Mouse (Mus musculus) regulatory T cell (primary cell): ENCODE results near the gene Nav1.

ENCODE experiments used
- in situ Hi-C: fragments of 300-600 bp; cut with MboI, MseI; formaldehyde crosslinking; loops from one replicate; pipeline ENCODE4 v1.15.1; 2025; ENCODE audit warnings: high pct_unique_total_duplicates

Nav1 gene

DNA sequence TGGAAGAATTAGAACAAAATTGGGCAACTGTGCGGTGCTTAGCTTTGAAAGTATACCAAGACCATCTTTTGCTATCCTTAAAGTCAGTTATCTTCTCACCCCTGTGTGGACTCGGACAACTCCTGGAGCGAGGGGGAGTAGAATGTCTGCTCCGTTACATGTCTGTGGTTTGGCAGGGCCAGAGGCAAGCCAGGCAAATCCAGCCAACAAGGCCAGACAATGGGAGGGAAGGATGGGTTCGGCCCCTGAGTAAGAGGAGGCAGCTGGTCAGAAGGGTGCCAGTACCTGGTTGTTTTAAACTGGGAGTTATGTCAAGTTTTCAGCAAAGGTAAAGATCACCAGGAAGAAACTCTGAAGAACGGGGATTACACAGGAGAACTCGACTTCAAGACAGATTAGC is 121.9 kb downstream of the Nav1 start:
- in situ Hi-C loops: loop anchor here (10.0 kb wide), 1 partner anchor 580 kb away; no protein-coding TSS in a partner anchor

DNA sequence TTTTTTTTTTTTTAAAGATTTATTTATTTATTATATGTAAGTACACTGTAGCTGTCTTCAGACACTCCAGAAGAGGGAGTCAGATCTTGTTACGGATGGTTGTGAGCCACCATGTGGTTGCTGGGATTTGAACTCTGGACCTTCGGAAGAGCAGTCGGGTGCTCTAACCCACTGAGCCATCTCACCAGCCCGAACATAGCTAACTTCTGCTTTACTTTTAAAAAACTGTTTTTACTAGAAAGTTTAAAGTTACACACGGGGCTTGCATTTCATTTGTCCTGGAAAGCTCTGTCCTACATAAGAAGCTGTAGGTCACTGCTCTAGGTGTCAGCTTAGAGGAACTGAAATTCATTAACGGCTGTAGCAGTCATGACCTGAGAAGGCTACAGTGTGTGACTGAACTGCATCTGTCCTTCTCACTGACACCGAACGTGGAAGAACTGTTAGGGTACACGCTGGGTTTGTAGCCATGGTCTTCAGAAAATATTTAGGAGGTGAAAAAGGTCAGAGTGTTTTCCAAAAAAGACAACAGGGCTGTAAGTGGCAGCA is 122.5 kb downstream of the Nav1 start:
- in situ Hi-C loops: loop anchor here (10.0 kb wide), 1 partner anchor 580 kb away; no protein-coding TSS in a partner anchor

DNA sequence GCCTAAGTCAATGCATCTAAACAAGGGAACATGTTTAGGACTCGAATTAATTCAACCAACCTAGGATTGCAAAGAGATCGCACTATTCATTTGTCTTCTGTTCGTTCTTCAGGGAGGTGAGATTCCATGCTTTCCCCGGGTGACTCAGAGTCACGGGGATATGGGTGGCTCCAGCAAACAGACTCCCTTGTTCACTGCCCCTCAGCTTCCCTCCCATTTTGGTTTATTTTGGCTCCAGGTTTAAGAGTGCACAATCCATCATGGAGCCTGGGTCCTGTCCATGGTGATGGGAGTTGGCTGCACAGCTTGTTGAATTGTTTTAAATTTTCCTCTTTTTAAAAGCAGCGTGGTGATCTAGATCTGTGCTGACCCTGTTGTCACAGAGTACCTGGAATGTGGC is 123.1 kb downstream of the Nav1 start:
- in situ Hi-C loops: loop anchor here (10.0 kb wide), 1 partner anchor 579 kb away; no protein-coding TSS in a partner anchor

DNA sequence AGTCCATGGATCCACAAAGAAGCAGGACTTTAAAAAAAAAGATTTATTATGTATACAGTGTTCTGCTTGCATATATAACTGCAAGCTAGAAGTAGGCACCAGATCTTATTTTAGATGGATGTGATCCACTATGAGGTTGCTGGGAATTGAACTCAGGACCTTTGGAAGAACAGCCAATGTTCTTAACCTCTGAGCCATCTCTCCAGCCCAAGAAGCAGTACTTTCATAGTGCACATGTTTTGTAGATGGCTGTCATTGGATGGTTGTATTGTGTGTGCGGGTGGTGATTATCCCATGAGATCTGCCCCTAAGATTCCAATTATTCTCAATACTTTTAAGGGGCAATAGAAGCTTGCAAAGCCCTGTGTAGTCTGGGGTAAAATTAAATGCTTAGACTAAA is 124.4 kb downstream of the Nav1 start:
- in situ Hi-C loops: loop anchor here (10.0 kb wide), 1 partner anchor 578 kb away; no protein-coding TSS in a partner anchor

DNA sequence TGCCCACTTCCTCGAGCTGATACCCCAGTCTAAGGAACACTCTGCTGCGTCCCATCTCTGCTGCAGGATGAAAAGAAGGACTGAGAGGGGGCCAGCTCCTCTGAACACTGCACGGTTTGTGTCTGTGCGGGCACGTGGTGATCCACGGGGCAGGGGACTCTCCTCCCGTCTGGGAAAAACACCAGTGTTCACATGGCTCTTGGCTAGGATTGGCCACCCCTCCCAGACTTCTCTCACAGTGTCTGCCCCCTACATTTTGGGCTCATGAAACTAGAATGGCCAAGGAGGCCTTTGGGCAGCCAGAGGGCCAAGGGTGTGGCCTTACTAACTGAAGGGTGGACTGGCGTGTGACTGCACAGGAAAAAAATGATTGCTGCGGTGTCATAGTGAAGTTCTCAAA is 125.4 kb downstream of the Nav1 start:
- in situ Hi-C loops: loop anchor here (10.0 kb wide), 1 partner anchor 577 kb away; no protein-coding TSS in a partner anchor

DNA sequence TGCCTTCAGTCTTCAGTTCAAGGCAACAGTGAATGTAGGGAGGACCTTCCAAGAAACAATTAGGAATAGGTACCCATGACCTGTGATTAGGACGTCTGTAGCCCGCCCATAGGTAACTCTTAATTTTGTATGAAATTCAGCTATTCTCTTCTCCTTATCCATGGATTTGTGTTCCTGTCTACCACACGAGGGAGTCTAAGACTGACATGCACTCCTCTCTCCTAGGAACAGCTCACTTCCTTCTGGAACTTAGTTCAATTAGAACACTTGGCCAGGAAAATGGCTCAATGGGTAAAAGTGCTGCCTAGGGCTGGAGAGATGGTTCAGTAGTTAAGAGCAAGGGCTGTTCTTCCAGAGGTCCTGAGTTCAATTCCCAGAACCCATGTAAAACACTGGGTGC is 126.3 kb downstream of the Nav1 start:
- in situ Hi-C loops: loop anchor here (10.0 kb wide), 1 partner anchor 576 kb away; no protein-coding TSS in a partner anchor

DNA sequence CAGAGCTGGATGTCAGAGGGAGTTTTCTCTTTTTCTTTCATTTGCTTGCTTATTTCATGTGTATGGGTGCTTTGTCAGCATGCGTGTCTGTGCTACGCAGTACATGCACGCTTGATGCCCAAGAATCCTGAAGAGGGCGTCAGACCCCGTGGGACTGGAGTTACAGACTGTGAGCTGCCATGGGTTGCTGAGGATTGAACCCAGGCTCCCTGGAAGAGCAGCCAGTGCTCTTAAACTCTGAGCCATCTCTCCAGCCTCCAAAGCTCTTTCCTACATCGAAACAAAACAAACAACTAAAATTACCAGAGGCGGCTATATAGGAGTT is 131.6 kb downstream of the Nav1 start:
- in situ Hi-C loops: no loop called here

DNA sequence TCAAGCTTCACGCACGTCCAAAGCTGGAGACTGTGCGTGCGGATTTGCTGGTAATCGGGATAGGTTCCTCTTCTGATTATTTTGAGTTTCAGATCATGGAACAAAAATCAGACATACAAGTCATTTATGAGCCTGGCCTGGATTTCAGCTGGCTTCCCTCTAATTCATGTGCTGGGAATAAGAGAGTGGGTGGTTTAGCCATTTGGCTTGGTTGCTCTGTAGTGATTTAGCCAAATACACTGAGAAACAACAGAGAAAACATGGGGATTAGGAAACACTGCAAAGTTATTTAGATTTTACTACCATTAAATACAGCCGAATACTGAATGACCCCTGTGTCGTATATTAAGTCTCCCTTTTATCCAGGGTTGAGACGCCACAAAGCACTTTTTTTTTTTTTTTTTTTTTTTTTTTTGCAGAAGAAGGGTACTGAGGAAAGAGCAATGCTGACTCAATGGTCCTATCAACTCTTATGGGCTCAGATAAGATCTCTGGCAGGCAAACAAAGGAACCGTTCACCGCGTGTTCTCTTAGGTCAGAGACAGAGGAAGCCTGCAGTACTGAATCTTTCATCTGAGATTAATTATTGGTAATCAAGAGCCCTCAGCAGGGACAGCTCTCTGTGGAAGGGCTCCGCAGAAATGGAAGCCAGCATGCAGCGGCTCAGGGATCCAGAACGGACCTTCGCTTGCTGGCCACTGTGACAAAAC is 132.1 kb downstream of the Nav1 start:
- in situ Hi-C loops: no loop called here

DNA sequence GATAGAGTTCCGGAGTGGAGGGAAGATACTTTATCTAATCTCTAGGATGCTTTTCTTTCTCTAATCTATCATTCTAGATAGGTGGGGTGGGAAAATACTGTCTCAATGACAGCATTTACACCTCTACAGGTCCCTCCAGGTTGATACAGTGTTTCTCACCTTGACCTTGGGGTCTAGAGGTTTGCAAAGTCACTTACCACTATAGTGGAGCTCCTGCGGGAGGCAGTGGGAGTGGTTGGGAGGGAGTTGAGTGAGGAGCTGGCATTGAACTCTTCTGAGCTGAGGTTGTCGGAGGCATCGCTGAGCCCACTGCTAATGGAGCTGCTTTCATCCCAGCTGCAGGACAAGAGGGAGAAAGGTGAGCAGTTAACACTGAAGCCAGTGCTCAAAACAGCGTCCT is 134.6 kb downstream of the Nav1 start:
- in situ Hi-C loops: no loop called here

DNA sequence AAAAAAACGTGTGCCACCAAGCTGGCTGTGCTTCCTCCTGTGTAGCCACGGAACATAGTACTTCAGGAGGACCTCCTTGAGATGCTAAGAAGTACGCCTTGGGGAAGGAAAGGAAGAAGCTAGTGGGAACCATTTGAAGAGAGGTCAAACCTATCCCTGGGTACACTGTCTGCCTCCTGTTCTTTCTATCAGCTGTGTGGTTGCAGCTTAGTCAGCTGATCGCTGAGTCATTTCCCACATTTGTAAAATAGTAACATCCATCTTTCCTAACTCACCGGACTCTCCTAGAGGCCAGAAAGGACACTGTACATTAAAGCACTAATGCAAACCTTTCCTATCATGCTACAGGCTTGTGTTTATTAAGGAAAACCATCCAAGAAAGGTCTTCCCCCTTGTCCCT is 135.4 kb downstream of the Nav1 start:
- in situ Hi-C loops: no loop called here

DNA sequence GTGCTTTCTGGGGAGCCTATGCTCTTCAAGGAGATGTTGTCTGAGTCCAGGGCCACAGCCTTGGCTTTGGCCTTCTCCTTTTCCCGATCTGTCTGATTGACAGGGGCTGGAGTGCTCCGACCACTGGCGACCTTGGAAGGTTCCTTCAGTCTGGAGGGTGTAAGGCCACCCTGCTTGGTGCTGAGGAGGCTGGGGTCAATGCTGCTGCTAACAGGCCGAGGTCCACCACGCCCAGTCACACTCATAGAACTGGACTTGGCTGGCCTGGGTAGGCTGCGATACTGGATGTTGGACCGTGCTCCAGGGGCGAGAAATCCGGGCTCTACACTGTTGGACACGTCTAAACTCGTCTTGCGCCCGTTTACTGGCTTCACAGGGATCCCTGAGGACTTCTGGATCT is 136.5 kb downstream of the Nav1 start:
- in situ Hi-C loops: no loop called here

DNA sequence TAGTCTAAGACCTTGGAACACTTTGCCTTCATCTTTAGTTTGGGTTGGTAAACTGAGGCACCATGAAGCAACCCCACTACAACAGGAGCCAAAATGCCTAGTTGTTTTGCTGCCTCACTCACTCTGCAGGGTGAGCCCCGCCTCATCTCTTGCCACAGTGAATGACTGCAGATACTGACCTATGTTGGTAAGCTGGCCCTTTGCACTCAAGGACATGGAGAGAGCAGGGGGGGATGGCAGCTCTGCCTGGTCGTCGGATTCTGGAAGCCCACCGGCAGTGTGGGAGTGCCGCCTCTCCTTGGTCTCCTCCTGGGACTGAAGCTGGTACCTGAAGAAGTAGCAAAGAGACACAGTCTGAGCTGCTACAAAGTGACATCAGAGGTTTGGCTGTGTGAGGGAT is 139.6 kb downstream of the Nav1 start:
- in situ Hi-C loops: no loop called here

DNA sequence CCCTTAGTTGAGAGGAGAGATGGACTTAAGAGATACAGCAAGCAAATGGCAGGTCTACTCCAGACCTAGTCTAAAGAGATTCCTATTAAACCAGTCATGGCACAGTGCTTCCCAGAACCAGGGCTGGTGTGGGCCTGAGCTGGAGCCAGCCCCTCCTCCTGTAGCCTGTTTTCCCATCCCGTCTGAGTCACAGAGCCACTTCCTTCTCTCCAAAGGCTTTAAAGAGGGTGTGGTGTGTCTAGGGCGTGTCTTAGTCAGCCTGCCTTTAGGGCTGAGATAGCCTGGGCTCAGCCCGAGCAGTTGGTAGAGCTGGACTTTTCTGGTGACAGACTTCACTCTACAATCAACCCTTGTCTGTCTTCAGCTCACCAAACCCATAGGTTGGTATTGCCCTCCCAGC is 140.2 kb downstream of the Nav1 start:
- in situ Hi-C loops: no loop called here

DNA sequence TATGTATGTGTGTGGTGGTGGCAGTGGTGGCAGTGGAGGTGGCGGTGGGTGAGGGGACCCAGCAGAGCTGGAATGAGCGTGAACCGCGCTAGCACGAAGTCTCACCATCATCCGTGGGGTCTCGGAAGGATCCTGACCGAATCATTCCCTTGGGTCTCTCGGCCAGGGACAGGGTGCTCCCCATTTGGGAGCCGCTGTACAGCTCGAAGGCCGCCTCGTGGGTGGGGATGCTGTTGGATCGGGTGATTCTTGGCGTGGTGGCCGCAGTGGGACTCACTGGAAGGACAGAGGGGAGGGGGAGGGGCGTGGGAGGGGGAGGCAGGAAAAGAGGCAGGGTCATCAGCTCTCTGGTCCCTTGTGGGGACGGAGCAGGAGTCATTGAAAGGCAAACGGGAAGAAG is 141.4 kb downstream of the Nav1 start:
- in situ Hi-C loops: no loop called here

DNA sequence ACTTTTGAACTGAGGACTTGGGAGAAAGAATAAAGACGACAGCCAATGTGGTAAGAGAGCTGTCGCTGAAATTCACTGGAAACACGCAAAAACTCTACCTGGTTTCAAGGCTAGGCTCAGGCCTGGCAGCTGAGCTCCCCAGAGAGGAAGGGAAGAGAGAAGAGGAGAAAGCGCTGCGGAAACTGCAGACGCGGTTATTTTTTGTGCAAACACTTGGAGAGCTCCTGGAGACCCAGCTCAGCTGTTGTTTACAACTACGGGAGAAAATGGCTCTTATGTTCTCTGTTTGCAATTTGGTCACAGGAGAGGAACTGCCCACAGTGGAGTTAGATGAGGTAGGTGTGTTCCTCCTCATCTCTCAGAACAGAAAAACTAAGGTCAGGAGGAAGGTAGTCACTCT is 144.4 kb downstream of the Nav1 start:
- in situ Hi-C loops: no loop called here

DNA sequence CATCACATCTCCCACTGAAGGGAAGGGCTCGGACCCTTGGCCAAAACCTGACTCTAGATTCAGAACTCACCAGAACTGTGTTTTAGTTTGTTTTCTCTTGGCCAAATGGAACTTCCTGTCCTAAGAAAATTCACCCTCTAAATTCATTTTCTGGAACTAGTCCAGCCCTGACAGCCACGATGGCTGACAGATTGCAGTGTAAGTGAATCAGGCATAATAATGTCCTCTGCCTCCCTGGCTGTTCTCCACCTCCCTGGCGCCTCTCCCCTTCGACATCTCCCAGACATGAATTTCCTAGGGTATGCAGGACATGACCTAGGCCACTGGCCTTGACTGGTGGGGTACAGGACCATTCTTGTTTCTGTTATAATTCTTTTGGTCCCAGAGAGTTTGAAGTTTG is 144.8 kb downstream of the Nav1 start:
- in situ Hi-C loops: no loop called here

DNA sequence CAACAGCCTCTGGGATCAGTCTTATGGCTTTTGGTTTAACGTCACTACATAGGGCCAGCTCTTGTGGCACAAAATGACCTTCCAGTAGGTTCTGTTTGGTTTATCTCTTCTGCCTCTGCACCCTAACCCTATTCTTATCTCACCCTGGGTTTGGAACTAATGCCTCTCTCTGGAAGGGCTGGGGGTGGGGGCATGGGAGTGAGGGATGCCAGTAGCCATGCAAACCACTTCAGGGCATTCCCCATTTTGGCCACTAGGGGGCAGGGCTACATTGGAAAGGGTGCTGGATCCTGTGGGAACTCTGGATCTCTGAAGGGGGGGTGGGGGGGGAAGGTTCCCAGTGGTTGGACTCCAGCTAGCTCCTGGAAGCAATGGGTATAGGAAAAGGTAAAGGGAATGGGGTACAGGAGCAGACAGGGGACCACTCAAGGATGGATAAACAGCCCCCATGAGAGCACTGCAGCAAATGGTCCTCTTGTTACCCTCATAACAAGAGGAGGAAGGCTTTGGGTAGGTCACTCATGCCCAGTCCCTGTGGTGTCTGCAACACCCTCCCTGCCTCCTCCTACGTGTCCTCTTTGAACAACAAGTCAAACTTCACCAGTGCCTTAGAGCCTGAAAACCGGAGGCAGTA is 145.9 kb downstream of the Nav1 start:
- in situ Hi-C loops: no loop called here

DNA sequence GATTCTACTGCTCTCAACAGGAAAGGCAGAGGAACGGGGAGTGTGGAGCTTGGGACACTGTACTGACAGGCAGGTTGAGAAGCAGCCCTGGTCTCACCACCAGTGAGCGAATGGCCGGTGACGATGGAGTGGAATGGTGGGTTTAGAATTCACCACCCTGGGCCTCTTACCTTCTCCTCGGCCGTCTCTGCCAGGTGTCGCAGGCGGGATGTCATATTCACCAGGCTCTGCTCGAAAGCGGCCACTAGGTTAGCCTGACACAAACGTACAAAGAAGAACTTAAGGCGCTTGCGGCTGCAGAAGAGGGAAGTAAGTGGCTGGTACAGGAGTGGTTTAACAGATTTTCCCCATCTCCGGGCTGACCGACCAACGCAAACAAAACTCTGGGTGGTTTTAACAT is 146.6 kb downstream of the Nav1 start:
- in situ Hi-C loops: no loop called here

DNA sequence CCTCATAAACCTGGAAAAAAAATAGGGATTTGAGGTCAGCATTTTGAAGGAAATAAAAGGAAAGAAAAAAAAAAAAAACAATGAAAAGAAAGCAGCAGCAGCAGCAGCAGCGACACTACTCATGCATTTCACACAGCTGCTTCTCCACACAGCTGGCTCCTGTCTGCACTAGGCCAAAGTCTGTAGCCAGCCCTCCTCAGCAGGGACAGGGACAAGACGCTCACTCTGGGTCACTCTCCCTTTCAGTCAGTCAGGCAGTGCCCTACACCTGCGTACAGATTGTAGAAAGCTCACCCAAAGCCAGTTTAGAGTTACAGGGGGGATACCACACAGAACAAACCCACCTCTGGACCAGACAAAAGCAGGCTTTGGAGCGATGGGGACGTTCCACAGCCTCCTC is 149.2 kb downstream of the Nav1 start:
- in situ Hi-C loops: no loop called here

DNA sequence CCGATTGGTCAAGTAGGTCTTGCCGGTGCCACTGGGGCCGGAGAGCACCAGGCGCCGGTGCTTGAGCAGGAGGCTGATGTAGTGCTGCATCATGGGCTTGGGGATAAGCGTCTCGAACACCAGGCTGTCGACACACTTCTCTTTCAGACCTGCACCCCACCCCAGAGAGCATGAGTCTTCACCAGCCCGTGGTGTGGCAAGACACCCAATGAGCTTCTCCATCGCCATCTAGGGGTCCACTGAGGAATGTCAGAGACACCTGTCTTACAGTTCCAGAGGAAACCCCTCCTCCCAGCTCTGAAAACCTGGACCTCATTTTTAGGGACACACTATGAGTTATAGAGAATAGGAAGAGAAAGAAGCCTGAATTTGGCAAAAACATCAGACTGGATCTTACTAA is 154.8 kb downstream of the Nav1 start:
- in situ Hi-C loops: no loop called here

DNA sequence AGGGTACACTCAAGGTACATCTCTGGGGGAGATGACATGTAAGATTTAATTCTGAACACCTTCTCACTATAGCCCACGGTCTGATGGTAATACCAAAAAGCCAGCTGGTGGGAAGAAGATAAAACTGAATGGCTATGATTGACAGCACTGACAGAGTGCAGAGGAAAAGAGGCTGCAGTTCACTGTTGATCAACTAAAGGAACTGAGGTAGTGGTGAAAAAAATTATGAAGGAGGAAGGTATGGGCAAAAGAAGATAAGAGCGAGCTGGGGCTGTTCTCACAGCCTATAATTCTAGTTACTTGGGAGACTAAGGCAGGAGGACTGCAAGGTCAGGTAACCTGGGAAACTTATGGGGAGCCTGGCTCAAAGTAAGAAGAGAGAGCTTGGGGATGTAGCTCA is 155.7 kb downstream of the Nav1 start:
- in situ Hi-C loops: no loop called here

DNA sequence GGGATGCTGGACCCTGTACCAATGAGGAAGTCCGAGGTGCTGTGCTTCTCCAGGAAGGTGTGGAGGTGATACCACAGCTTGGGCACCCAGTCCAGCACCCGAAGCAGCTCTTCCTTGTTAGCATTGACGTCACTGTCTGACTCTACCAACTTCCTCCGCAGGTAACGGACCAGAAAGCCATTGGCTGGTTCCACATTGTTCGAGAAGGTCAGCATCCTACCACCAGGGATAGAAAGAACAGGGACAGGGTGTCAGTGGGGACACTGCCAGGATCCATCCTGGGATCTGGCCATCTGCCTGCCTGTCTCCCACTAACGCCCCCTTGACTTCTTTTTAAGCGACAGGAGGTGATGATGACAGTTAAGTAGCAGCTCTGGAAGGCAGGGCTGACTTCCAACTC is 157.2 kb downstream of the Nav1 start:
- in situ Hi-C loops: no loop called here

DNA sequence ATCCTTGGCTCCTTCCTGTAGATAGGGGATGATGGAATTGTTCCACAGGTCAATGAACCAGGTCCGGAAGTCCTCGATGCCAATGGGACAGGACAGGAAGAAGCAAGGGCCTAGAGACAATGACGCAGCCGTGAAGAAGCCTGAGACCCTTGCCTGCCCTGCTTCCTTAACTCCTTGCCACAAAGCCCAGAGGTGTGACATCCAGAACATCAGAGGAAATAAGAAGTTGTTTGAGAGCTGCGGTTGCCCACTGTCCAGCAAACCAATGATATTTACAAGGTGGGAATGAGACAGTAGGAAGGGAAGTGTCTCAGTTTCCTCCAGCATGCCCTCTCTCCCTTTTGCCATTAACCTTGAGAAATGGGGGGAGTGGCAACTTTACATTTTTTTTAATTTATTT is 158.2 kb downstream of the Nav1 start:
- in situ Hi-C loops: no loop called here
